Mouse (Mus musculus) cerebellum, postnatal 25 days (tissue): ENCODE results near the gene Hist1h4f.

Experiments used
- DNase-seq, 2 experiments: peaks; one replicate each; pipeline ENCODE4 v3.0.0; 2021; ENCODE audit warnings: mixed read lengths in 2 of 2

The Hist1h4f gene

DNA sequence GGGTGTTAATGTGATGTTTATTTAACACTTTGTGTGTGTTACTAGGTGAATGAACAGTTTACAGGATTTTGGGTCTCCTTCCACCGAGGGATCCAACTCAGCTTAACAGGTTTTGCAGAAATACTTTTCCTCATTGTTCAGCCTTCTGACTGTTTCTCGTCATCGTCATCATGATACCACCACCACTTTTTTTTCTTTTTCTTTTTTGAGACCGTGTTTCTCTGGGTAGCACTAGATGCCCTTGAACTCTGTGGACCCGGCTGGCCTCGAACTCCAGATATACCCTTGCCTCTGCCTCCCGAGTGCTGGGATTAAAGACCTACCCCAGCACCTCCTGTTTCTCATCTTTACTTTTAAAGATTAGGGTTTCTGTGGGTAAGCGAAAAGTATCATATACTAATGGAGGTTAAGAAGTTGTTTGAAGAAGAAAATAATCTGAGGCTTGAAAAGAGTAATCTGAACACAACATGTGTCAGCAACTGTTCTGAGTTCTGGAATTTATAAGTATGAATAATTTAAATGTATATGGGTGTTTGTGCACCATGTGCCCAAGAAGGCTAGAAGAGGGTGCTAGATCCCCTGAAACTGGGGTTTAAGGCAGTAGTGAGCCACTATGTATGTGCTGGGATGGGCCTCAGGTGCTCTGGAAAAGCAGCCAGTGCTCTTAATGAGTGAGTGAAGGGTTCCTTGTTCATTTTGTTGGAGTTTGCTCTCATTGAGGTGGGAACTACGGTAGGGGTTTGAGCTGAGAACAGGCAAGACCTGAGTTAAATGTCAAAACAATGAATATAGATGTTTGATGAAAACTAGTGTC, 19.0 kb downstream of the Hist1h4f start:
- no peak for DNase-seq

DNA sequence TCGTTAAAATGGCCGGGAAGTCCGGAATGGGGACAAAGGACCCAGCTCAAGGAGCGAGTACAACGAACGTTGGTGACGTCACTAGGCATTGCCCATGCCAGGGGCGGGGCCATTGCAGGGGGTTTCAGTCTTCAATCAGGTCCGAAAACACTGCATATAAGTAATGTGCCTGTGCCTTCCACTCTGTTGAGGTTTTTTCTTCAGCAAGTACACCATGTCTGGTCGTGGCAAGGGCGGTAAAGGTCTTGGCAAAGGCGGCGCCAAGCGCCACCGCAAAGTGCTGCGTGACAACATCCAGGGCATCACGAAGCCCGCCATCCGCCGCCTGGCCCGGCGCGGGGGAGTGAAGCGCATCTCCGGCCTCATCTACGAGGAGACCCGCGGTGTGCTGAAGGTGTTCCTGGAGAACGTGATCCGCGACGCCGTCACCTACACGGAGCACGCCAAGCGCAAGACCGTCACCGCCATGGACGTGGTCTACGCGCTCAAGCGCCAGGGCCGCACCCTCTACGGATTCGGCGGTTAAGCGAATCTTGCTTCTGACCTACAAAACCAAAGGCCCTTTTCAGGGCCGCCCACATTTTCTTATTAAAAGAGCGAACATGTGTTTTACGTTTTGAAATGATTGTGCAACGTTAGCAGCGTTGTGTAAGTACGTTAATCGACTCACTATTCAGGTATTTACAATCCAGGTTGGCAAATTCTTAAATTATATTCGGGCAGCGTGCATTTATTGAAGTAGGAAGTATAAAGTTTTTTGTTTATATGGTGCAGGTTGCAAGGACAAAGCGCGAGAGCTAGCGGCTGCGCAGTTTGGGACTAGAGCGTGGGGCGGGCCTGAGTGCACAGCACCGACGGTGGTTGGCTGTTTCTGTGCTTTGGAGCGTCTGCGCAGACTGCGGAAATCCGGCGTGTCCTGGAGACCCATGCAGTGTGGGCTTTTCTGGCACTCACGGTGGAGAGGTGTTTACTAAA, 20.3 kb downstream of the Hist1h4f start, which contains the start of gene Hist1h4h:
TSS of gene Hist1h4h (plus strand) at position 150 of the 975 bp plus-strand sequence.
- peak; percentile 97 for DNase-seq

DNA sequence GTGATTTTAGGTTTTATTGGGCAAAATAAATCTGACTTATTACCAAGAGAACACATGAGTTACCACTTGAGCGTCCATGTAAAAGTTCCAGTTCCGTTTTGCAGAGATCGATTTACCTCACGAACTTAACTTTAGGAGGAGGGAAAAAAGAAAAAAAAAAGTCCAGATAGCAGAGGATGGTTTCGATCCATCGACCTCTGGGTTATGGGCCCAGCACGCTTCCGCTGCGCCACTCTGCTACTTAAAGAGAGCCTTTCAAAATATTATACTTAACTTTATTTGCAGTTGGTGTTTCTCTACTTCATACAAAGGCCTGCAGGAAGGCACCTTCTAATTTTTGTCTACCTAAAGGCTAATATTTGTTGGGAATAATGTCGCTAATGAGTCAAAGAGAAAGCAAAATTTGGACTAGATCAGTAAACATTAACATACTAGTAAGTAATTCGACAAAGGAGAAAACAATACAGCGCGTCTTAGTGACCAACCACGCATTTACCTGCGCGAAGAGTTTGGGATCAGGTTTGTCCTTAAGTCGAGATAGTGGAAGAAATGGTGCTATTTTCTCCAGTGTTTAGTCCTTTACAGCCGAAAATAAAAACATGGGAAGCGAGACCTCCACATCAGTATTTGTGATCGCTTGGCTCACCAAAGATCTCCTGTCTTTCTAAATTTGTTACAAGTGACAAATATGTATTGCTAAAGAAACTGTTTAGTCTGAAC, 21.1 kb downstream of the Hist1h4f start:
- peak; percentile 61 to 69 for DNase-seq

DNA sequence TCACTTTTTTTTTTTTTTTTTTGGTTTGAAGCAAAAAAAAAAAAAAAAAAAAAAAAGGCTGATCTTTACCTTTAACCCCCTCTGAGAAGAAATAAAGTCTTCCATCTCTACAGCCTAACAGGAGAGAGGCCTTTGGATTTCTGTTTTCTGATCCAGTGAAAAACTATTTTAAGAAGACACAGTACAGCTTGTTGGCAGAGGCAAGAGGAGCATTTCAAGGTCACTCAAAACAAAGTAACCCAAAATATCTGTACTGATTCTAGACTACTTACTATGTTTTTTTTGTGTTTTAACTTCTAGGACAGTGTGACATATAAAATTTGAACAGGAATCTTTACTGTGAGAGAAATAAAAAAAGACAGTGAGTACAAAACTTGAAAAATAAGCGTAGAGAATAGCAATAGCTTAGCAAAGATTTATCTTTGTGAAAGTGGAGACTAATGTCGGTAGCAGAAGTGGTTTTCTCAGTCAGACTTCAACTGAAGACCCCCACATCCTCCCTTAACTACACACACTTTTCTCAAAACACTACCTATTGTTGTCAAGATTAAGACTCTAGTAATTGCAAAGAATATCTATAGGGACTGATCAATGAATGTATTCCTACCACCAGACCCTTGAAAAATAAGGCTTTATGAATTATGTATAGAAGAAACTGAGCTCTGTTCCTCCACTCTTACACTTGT, 21.8 kb downstream of the Hist1h4f start:
- no peak for DNase-seq

DNA sequence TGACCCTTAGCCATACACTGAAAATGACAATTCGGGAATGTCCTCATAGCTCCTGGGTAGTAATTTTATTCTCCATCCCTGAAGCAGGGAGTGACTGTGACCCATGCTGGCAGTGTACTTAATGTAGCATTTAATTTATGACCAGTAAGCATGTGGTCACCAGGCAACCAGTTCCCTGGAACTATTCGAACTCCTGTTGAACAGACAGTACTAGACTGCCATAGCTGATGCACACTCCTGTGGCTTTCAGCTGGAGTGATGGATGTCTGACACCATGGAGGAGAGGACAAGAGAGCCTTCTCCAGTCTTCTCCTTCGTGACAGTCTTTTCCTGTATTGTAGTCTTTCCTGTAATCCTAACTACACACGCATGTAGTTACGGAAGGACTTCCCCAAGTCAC, 22.4 kb downstream of the Hist1h4f start:
- DNase-seq: no peak

DNA sequence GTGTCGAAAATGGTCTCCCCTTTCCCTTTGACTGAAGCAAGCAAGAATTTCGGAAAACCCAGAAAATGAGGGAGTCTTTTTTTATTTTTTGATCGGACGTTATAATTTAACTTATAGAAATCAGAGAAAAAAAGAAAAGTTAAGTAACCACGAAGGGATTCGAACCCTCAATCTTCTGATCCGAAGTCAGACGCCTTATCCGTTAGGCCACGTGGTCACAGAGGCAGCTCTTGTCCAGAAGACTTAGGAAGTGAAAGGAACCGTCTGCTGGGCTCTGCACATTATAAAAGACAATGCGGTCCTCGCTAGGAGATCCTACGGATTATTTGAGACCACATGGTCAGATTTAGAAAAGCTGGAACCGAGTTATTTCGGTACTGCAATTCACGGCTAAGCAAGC, 25.1 kb downstream of the Hist1h4f start:
- peak; percentile 91 for DNase-seq

DNA sequence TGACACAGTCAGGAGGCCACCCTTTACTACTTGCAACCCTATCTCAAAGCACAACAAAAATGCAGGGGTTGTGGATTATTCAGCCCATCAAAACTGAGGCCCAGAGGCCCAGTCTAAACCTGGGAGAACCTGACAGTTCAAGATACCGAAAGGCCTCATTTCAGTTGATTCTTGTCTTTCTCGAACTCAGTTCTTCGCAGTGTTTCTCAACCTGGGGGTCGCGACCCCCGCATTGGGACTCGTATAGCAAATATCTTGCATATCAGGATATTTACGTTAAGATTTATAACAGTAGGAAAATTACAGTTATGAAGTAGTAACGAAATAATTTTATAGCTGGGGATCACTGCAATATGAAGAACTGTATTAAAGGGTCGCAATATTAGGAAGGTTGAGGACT, 25.5 kb downstream of the Hist1h4f start:
- DNase-seq: no peak

DNA sequence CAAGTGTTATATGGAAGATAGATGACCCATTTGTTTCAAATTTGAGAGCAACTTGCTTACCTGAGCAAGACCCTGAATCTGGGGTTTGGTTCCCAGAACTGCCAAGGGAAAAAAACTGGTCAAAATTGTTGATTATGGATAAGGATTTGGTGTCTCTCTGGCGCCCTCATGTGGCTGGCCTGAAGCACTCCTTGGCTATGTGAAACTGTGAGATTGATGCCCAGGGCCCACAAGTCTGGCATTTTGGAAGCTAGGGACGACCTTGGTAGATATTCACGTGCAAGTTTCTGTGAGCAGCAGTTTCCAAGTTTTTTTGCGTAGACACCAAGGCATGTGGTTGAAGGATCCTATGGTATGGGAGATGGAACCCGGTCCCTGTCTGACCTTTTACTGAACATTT, 26.8 kb downstream of the Hist1h4f start:
- DNase-seq: peak; percentile 83 to 84

DNA sequence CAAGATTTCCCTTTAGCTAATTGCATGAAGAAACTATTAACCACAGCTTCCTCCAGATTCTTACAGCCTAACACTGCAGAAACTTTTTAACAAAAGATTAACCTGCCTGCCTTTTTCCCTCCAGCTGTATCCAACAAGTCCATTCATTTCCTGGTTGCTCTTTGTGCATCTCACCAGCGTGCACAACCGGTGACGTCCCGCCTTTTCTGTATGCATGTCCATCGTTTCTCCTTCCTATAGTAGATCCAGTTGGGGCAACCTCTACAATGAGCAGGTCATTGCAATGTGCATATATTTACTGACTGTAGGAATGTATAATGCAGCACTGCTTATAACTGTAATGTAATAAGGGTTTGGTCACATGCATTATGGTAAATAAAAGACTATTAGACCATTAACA, 27.5 kb downstream of the Hist1h4f start:
- DNase-seq: no peak

DNA sequence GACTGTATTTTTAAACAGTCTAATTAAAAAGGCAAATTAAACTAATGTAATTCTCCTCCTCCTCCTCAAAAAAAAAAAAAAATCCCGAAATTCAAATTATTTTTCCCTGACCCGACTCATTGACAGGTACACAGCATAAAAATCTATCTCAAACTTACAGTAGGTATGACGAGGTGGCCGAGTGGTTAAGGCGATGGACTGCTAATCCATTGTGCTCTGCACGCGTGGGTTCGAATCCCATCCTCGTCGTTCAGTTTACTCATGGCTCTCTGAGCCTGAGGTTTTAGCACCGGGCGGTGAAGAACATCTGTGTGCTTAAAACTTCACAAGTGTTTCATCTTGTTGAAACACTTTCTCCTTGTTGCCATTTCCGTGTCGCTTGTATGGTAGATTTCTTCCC, 29.7 kb downstream of the Hist1h4f start:
- DNase-seq: peak; percentile 75 to 84

DNA sequence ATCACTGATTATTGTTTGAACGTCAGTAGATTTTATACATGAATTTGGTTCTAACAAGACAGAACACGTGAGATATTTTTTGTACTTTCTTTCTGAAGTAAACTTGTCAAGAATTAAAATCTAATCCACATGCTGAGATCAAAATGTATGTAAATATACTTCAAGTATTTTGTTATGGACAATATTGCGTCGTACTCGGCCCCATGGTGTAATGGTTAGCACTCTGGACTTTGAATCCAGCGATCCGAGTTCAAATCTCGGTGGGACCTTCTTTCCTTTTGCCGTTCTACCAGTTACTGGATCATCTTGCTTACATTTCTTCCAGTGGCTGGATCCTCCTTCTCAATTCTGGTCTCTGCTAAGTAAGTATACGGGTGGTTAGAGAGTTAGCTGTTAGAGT, 32.0 kb downstream of the Hist1h4f start:
- DNase-seq: peak; percentile 81

DNA sequence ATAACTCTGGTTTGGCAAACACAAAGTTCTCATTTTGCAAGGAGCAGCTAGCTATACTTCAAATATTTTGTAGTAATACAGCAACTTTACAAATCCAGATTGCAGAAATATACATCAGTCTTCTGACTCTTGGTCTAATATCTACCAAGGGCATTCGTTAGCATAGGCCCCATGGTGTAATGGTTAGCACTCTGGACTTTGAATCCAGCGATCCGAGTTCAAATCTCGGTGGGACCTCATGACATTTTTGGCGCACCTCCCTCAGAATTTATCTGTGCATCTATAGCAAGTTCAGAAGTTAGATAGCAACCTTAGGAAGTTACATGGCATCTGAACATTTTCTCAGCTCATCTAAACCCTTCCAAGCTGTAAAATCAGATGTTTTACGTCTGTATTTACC, 32.6 kb downstream of the Hist1h4f start:
- peak; percentile 77 to 84 for DNase-seq

DNA sequence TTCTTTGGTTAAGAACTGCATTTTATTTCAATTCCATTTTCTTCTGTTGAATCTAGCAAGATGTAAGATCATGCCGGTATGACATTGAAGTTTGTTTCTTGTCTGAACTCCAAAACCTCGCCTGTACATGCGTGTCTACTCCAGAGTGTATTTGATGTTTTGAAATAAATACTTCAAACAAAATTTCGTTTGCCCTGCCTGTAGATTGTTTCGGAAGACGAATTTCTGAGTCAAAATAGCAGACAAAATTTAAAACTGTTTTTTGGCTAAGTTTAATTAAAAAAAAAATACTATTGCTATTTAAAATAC, 33.2 kb downstream of the Hist1h4f start:
- DNase-seq: no peak

DNA sequence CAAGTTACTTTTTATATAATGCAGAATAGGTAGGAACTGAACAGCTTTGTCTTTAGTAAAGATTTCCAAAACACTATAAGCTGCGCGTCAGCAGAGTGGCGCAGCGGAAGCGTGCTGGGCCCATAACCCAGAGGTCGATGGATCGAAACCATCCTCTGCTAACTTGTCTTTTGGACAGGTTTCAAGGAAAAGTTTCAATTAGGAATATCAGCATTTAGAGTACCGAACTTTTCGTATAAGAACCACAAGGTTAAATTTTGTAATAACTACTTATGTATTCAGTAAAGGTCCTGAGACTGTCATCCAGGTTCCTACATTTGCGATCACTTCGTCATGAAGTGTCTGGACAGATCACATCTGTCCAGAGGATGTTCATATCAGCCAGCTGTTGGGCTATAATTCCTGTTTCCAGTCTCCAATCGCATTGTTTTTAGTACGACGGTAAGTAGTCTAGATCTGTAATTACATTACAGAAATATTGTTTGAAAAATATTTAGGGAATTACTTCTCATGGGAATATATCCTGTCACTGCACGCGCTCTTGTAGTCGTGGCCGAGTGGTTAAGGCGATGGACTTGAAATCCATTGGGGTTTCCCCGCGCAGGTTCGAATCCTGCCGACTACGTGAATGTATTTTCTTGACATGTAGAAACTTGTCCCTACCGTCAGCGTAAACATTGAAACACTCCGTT, 33.7 kb downstream of the Hist1h4f start:
- DNase-seq: peak; percentile 89 to 91

DNA sequence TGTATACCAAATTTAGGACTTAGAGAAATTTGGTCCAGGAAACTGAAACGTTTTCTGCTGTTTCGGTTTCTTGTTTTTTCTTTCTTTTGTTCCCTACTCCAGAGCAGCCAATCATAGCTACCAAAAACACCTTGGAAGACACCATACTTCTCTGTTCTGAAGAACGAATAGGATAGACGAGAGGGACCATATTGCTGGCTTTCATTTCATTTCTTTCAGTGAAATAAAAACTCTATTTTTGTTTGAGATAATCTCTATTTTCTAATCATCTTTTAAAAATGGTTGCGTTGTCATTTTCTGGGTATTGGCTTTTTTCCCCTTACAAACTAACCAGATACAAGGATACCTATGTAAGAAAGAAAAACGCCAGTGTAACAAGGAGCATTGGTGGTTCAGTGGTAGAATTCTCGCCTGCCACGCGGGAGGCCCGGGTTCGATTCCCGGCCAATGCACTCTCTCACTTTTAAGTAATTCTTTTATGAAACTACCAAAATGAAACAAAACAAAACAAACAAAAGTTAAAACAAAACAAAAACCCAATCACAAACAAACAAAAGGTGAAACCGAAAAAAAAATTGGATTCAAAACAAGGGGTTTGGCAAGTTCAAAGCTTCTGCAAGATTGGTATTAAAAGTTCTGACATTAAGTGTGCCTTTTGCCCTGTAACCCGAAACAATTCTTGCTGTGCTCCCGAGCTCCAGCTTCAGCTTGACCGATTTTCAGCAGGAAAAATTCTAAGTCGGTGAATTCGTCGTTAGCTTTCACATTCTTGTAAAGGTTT, 34.4 kb downstream of the Hist1h4f start:
- DNase-seq: peak; percentile 82 to 86

DNA sequence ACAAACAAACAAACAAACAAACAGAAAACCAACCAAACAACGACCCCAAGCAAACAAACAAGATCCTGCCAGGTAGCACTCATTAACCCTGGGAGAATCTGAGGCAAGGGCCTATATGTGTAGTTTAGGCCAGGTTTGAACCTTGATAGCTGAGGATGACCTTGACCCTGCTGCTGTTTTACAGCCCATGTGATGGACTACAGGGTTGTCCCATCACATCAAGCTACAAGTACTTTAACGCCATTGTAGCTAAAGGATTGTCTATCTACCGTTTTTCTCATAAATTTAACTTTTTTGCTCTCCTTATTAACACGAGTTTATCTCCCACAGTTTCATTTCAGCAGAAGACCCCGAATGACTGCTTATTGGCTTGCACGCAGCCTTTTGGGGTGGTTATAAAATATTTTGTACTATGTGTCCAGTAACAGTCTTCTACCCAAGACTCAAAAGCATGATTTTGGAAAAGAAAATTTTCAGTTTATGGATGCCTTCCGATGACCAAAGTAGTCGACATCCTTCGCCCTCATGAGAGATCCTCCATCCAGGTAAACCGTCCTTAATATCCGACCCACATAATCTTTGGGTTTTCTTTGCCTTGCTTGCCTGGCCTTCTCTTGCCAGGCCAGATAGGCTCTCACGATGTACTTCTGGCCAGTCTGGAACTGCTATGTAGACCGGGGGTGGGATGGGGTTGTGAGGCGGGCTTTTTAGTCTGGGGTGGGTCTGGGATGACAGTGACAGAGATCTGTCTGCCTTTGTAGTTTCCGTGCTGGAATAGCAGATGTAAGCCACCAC, 35.4 kb downstream of the Hist1h4f start:
- no peak for DNase-seq

DNA sequence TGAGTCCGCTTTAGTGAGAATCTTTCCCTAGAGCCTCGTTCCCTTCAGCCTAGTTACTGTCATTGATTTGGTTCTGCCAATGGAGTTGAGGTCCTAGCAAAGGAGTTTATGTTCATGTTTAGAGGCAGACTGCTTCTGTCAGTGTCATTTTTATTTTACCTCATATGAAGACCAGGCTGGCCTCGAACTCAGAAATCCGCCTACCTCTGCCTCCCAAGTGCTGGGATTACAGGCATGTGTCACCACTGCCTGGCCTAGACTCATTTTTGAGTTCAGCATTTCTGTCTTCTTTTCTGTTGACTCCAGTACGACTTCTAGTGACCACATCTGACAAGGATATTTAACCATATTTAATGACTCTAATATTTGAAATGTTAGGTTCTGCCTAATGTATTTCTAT, 36.2 kb downstream of the Hist1h4f start:
- DNase-seq: no peak

DNA sequence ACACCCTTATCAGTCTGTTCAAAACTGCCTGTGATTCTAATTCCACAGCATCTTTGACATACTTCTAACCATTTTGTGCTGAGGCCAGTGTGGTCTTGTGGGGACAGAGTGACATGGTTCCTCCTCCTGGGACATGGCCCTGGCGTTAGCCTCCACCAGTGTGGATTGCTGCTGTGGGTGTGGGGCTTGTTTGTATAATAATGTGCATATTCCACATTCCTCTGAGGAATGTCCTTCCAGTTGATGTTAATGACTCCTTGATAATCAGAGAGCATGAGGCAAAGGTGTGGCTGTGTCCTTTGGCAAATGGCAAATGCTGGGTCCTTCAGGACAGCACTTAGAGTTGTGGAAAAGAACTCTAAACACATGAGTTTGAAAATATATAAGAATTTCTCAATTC, 37.9 kb downstream of the Hist1h4f start:
- no peak for DNase-seq

DNA sequence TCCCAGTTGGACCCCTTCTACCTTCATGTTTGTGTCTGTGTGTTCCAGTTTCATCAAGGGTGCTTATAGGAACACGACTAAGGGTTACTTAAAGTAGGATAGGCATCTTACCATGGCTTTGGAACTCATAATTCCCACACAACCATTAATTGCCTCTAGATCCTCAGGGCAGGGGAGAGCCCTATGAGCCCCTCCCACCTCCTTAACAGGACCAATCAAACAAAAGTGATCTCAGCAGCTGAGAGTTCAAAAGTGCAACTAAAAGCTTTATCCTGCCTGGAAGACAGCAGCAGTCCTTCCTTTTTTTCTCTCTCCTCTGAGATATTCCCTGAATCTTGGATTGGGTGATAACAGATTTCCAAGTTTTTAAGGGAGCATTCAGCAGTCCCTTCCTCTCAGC, 41.3 kb downstream of the Hist1h4f start:
- no peak for DNase-seq

DNA sequence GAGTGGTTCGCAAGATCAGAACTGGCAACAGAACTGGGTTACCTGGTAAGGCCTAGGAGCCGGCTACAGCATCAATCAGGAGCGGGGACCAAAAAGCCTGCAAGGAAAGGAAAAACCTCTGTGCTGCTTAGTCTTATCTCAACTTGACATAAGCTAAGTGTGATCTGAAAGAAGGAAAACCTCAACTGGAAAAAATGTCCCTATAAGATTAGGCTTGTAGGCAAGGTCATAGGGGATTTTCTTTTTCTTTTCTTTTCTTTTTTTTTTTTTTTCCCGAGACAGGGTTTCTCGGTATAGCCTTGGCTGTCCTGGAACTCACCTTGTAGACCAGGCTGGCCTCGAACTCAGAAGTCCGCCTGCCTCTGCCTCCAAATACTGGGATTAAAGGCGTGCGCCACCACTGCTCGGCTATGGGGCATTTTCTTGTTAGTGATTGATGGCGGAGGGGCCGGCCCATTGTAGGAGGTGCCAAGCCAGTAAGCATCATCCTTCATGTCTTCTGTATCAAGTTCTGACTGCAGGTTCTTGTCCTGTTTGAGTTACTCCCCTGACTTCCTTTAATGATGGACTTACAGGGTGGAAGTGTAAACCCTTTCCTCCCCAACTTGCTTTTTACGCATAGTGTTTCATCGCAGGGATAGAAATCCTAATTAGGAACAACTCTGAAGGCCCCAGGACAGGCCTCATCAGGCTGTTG, 44.5 kb downstream of the Hist1h4f start:
- DNase-seq: no peak
